Mouse (Mus musculus) embryonic facial prominence, embryonic 12.5 days (tissue): Measurements from ENCODE around the gene Ifitm2. TPM values are rescaled to one million over a fixed set of nuclear protein-coding genes. Genes with fewer than 3 reads are reported as not detected.

Experiments
- ATAC-seq: fragments of 200-750 bp; cut with Nextera tagmentation; 2 replicates; pipeline ENCODE4 v1.8.0; 2017; ENCODE audit not compliant: insufficient number of reproducible peaks, insufficient read depth, low FRiP score, low TSS enrichment
- H3K27ac ChIP-seq: fragments of 300-500 bp; sonication (generic); 2 replicates; pipeline ENCODE4 v1.5.1; 2016; ENCODE audit warnings: mild to moderate bottlenecking
- H3K27me3 ChIP-seq: fragments of 300-500 bp; sonication (generic); 2 replicates; pipeline ENCODE4 v1.6.1; 2016; ENCODE audit warnings: mild to moderate bottlenecking, moderate library complexity
- H3K36me3 ChIP-seq: fragments of 300-500 bp; sonication (generic); 2 replicates; pipeline ENCODE4 v1.6.1; 2016; ENCODE audit warnings: mild to moderate bottlenecking
- H3K4me1 ChIP-seq: fragments of 300-500 bp; sonication (generic); 2 replicates; pipeline ENCODE4 v1.6.1; 2016
- H3K4me2 ChIP-seq: fragments of 300-500 bp; sonication (generic); replicated peaks from 2 replicates; pipeline ENCODE4 v1.6.1; 2016; ENCODE audit warnings: mild to moderate bottlenecking, moderate library complexity
- H3K4me3 ChIP-seq: fragments of 300-500 bp; sonication (generic); 2 replicates; pipeline ENCODE4 v1.5.1; 2016; ENCODE audit warnings: mild to moderate bottlenecking
- H3K9ac ChIP-seq: fragments of 300-500 bp; sonication (generic); 2 replicates; pipeline ENCODE4 v1.6.1; 2016; ENCODE audit warnings: mild to moderate bottlenecking, moderate library complexity
- H3K9me3 ChIP-seq: fragments of 300-500 bp; sonication (generic); 2 replicates; pipeline ENCODE4 v1.6.1; 2016; ENCODE audit warnings: mild to moderate bottlenecking, moderate library complexity
- WGBS: fragments of 180-500 bp; shearing (Covaris S2); methylation state at CpG from one replicate; pipeline ENCODE4 v1.1.7; 2016; 5-methylcytosine and 5-hydroxymethylcytosine counted together
- polyA plus RNA-seq: library from polyadenylated mRNA; unstranded; fragments of >200 nt; fragmentation: Nextera tagmentation; extraction: Ambion mirVana; gene quantifications from 2 replicates; pipeline ENCODE4 v1.2.1, GENCODE M21; 2016

Ifitm2 gene
- polyA plus RNA-seq, 1 experiment from 2014 or later = 864 TPM

GRCm38 (mm10) chr7:140914031-140914690 is 41.6 kb downstream of the Ifitm2 start:
- Histone ChIP-seq H3K4me2 (no peak overlapping the region), H3K27me3 (peaks cover 7% of the 10 kb centered on the region), H3K9ac (no peak overlapping the region), H3K4me1 (no peaks in the 10 kb centered on the region), H3K27ac (no peak overlapping the region), H3K9me3 (no peaks in the 10 kb centered on the region), H3K36me3 (no peaks in the 10 kb centered on the region), H3K4me3 (no peak overlapping the region)
- no peak for ATAC-seq
- 80% methylated on average over 8 of the region's 8 CpGs for WGBS

GRCm38 (mm10) chr7:140912846-140913482 is 42.8 kb downstream of the Ifitm2 start:
- no peak for ATAC-seq
- H3K9ac ChIP-seq = no peak overlapping the region
- H3K4me3 ChIP-seq = no peak overlapping the region
- no peak overlapping the region for H3K4me2 ChIP-seq
- no peaks in the 10 kb centered on the region for H3K9me3 ChIP-seq
- 58% methylated on average over 5 of the region's 5 CpGs for WGBS
- no peaks in the 10 kb centered on the region for H3K36me3 ChIP-seq
- no peaks in the 10 kb centered on the region for H3K27me3 ChIP-seq
- H3K27ac ChIP-seq = no peak overlapping the region
- H3K4me1 ChIP-seq = no peaks in the 10 kb centered on the region; the same call in 1 of the 2 replicates

- no peak for ATAC-seq
- Histone ChIP-seq H3K4me2 (no peak overlapping the region), H3K36me3 (no peaks in the 10 kb centered on the region), H3K4me1 (no peaks in the 10 kb centered on the region; the same call in 1 of the 2 replicates), H3K27me3 (no peaks in the 10 kb centered on the region), H3K27ac (no peak overlapping the region), H3K9ac (no peak overlapping the region), H3K9me3 (no peaks in the 10 kb centered on the region), H3K4me3 (no peak overlapping the region)
- WGBS = 65% methylated on average over 3 of the region's 3 CpGs
These were observed 43.5 kb downstream of the Ifitm2 start for GRCm38 (mm10) chr7:140912293-140912692.

GRCm38 (mm10) chr7:140908634-140909107 is 47.1 kb downstream of the Ifitm2 start:
- under 1% methylated on average over 19 of the region's 19 CpGs for WGBS
- H3K27me3 ChIP-seq = no peaks in the 10 kb centered on the region
- H3K4me3 ChIP-seq = peak overlapping the region; percentile 41
- ATAC-seq = 0 out of 2 replicates have a peak, but pooled peaks have one; percentile 54
- H3K27ac ChIP-seq = no peak overlapping the region
- H3K4me1 ChIP-seq = no peaks in the 10 kb centered on the region; the same call in 1 of the 2 replicates
- peak overlapping the region; percentile 71 for H3K4me2 ChIP-seq
- H3K36me3 ChIP-seq = no peaks in the 10 kb centered on the region
- no peaks in the 10 kb centered on the region for H3K9me3 ChIP-seq
- peak overlapping the region; percentile 37; the same call in 1 of the 2 replicates for H3K9ac ChIP-seq

GRCm38 (mm10) chr7:140908181-140908580 is 47.6 kb downstream of the Ifitm2 start:
- no peak overlapping the region for H3K27ac ChIP-seq
- H3K4me2 ChIP-seq = peak overlapping the region; percentile 71
- H3K27me3 ChIP-seq = no peaks in the 10 kb centered on the region
- peak overlapping the region; percentile 41; the same call in 1 of the 2 replicates for H3K4me3 ChIP-seq
- H3K4me1 ChIP-seq = no peaks in the 10 kb centered on the region; the same call in 1 of the 2 replicates
- ATAC-seq = no peak
- no peak overlapping the region for H3K9ac ChIP-seq
- no peaks in the 10 kb centered on the region for H3K36me3 ChIP-seq
- WGBS = 44% methylated on average over 7 of the region's 7 CpGs
- no peaks in the 10 kb centered on the region for H3K9me3 ChIP-seq

GRCm38 (mm10) chr7:140907697-140908096 is 48.1 kb downstream of the Ifitm2 start:
- H3K27ac ChIP-seq = no peak overlapping the region

GRCm38 (mm10) chr7:140907131-140907530 is 48.7 kb downstream of the Ifitm2 start:
- Histone ChIP-seq H3K9me3 (no peaks in the 10 kb centered on the region), H3K27me3 (no peaks in the 10 kb centered on the region), H3K4me2 (no peak overlapping the region), H3K4me1 (no peaks in the 10 kb centered on the region; the same call in 1 of the 2 replicates), H3K4me3 (no peak overlapping the region), H3K27ac (no peak overlapping the region), H3K9ac (no peak overlapping the region), H3K36me3 (no peaks in the 10 kb centered on the region)
- 81% methylated on average over 13 of the region's 13 CpGs for WGBS
- ATAC-seq = no peak

More at GRCm38 (mm10) chr7:140907697-140908096, 48.1 kb downstream of the Ifitm2 start:
- H3K36me3 ChIP-seq = no peaks in the 10 kb centered on the region
- no peak overlapping the region for H3K4me3 ChIP-seq
- H3K4me1 ChIP-seq = no peaks in the 10 kb centered on the region; the same call in 1 of the 2 replicates
- 85% methylated on average over 7 of the region's 7 CpGs for WGBS
- ATAC-seq = no peak
- no peaks in the 10 kb centered on the region for H3K27me3 ChIP-seq
- H3K4me2 ChIP-seq = no peak overlapping the region
- no peaks in the 10 kb centered on the region for H3K9me3 ChIP-seq
- no peak overlapping the region for H3K9ac ChIP-seq

- Histone ChIP-seq H3K27me3 (no peaks in the 10 kb centered on the region), H3K4me1 (peaks cover 4% of the 10 kb centered on the region), H3K4me3 (no peak overlapping the region), H3K27ac (no peak overlapping the region), H3K9ac (no peak overlapping the region), H3K4me2 (no peak overlapping the region), H3K9me3 (no peaks in the 10 kb centered on the region), H3K36me3 (peaks cover 2% of the 10 kb centered on the region; the same call in 1 of the 2 replicates)
- WGBS = 71% methylated on average over 2 of the region's 2 CpGs
- ATAC-seq = no peak
These were observed 50.1 kb downstream of the Ifitm2 start for GRCm38 (mm10) chr7:140905642-140906081.

Other genes starting within 250 kb of the Ifitm2 start
- not detected in 2 replicates for gene Cyp2e1, start 192.2 kb downstream of the Ifitm2 start, polyA plus RNA-seq
- 0.14 and 0.33 TPM in 2 replicates for gene Syce1, start 168.1 kb downstream of the Ifitm2 start, polyA plus RNA-seq
- gene Zfp941, start 133.8 kb downstream of the Ifitm2 start, polyA plus RNA-seq = 3.7 and 4.2 TPM in 2 replicates
- 2.1 and 2.6 TPM in 2 replicates for gene Urah, start 121.0 kb downstream of the Ifitm2 start, polyA plus RNA-seq
- not detected in 2 replicates for gene Scgb1c1, start 110.4 kb downstream of the Ifitm2 start, polyA plus RNA-seq
- gene Odf3, start 108.2 kb downstream of the Ifitm2 start, polyA plus RNA-seq = not detected in 2 replicates
- not detected in 2 replicates for gene Gm45785, start 99.7 kb downstream of the Ifitm2 start, polyA plus RNA-seq
- gene Ric8a, start 99.0 kb downstream of the Ifitm2 start, polyA plus RNA-seq = 69.2 and 76.6 TPM in 2 replicates
- gene Bet1l, start 98.4 kb downstream of the Ifitm2 start, polyA plus RNA-seq = 36.0 and 44.3 TPM in 2 replicates
- gene Psmd13, start 74.0 kb downstream of the Ifitm2 start, polyA plus RNA-seq = 274 and 291 TPM in 2 replicates
- gene Sirt3, start 73.7 kb downstream of the Ifitm2 start, polyA plus RNA-seq = 25.3 and 26.1 TPM in 2 replicates
- 2.4 TPM in 2 replicates for gene Cox8b, start 55.5 kb downstream of the Ifitm2 start, polyA plus RNA-seq
- gene Nlrp6, start 35.1 kb downstream of the Ifitm2 start, polyA plus RNA-seq = 0.13 and 0.23 TPM in 2 replicates
- gene Pgghg, start 14.6 kb downstream of the Ifitm2 start, polyA plus RNA-seq = 23.0 and 24.4 TPM in 2 replicates
- gene Ifitm5, start 5.7 kb downstream of the Ifitm2 start, polyA plus RNA-seq = 4.2 and 4.5 TPM in 2 replicates
- 0.65 TPM in 1 of 2 replicates, not detected in the other for gene Gm45717, start 50 bp downstream of the Ifitm2 start, polyA plus RNA-seq
- gene Ifitm1, start 11.2 kb upstream of the Ifitm2 start, polyA plus RNA-seq = 35.5 and 37.6 TPM in 2 replicates
- gene Ifitm3, start 54.8 kb upstream of the Ifitm2 start, polyA plus RNA-seq = 48.0 and 52.4 TPM in 2 replicates
- 0.43 TPM in 1 of 2 replicates, not detected in the other for gene Ifitm6, start 61.9 kb upstream of the Ifitm2 start, polyA plus RNA-seq
- not detected in 2 replicates for gene Gm17387, start 73.1 kb upstream of the Ifitm2 start, polyA plus RNA-seq
- 35.2 and 39.2 TPM in 2 replicates for gene B4galnt4, start 105.1 kb upstream of the Ifitm2 start, polyA plus RNA-seq
- gene Pkp3, start 122.2 kb upstream of the Ifitm2 start, polyA plus RNA-seq = 13.3 and 16.2 TPM in 2 replicates
- gene Sigirr, start 144.6 kb upstream of the Ifitm2 start, polyA plus RNA-seq = 1.9 and 3.0 TPM in 2 replicates
- 2.2 and 2.5 TPM in 2 replicates for gene Ano9, start 161.8 kb upstream of the Ifitm2 start, polyA plus RNA-seq
- gene Ptdss2, start 166.4 kb upstream of the Ifitm2 start, polyA plus RNA-seq = 82.2 and 84.7 TPM in 2 replicates
- 87.9 and 88.1 TPM in 2 replicates for gene Rnh1, start 216.9 kb upstream of the Ifitm2 start, polyA plus RNA-seq
- 91.0 and 111 TPM in 2 replicates for gene Hras, start 238.0 kb upstream of the Ifitm2 start, polyA plus RNA-seq
- 12.1 and 13.4 TPM in 2 replicates for gene Lrrc56, start 238.2 kb upstream of the Ifitm2 start, polyA plus RNA-seq